Mouse (Mus musculus): ENCODE measurements around the gene Slc22a14.
"Not testable (repeated sequence)": the region's sequence is repeated elsewhere in the genome, so short reads cannot be mapped to it uniquely, and the experiment has no call there.

The Slc22a14 gene

DNA sequence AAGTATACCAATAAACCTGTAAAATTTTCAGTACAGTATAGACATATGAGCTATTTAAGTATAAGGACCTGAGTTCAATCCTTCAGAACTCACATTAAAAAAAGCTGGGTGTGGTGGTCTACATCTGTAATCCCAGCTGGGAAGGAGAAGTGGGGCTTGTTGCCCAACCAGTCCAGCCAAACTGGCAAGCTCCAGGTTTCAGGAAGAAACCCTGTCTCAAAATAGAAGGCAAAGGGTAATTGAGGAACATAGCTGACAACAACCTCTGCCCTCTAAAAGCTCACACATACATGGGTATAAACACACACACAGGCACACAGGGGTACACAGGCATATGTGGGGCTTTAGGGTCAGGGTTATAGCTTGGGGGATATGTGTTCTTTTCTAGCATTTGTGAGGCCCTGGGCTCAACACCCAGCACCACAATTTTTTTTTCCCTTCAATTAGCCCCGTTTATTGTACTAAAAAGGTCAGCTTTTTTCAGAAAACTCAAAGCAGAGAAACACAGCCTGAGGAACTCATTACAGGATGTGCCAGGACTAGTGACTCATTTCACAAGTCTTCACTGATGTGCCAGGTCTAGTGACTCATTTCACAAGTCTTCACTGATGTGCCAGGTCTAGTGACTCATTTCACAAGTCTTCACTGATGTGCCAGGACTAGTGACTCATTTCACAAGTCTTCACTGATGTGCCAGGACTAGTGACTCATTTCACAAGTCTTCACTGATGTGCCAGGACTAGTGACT lies 99.8 kb downstream of the Slc22a14 start:
- DNase-seq (ENCODE audit: low read depth, low spot score), result not testable (repeated sequence)

DNA sequence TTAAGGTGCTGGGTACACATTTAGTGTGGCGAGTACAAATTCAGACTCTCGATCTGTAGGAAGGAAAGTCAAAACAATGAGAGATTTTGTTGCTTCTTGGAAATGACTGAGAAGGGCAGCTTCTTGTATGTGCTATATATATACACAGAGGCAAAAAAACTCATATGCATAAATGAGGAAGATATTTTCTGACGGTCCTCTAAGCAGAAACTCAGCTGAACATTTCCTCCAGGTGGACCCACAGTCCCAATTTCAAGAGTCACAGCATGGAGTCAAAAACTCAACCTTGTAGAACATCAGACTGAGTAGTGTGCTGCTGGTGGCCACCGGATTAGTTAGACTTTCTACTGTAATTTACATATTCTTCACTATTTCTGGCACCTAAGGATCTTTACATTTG lies 102.3 kb downstream of the Slc22a14 start:
- DNase-seq (ENCODE audit: low read depth, low spot score), result no peak

DNA sequence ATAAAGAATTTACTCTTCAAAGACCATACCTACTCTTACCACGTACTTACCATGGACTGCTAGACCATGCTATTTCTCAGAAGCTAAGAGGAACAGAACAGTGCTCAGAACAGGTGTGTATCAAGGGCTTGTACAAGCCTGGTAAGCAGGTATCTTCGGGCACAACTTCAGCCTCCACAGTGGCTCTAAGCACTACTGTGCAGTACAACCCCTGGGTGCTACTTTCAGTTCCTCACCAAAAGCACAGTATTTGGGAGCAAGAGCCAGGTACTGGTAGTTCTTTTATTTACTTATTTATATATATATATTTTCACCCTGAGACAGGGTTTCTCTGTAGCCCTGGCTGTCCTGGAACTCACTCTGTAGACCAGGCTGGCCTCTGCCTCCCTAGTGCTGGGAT lies 104.5 kb downstream of the Slc22a14 start:
- no peak for DNase-seq (ENCODE audit: low read depth, low spot score)

DNA sequence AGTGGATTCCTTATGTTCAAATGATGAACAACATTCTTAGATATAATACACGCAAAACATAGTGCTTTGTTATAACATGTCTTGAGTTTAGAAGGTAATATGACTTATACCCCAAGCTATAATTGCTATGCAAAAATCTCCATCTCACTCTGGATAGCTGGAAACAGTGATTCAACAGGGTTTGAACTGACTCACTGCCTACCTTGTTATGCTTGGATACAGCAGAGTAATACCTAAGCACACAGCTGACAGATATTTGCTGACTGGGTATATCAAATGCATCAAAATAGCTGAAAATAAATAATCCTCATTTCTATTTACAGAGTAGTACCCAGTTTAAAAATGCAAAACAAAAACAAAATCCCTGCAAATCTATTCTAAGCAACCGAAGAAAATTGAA lies 106.6 kb downstream of the Slc22a14 start:
- no peak for DNase-seq (ENCODE audit: low read depth, low spot score)

DNA sequence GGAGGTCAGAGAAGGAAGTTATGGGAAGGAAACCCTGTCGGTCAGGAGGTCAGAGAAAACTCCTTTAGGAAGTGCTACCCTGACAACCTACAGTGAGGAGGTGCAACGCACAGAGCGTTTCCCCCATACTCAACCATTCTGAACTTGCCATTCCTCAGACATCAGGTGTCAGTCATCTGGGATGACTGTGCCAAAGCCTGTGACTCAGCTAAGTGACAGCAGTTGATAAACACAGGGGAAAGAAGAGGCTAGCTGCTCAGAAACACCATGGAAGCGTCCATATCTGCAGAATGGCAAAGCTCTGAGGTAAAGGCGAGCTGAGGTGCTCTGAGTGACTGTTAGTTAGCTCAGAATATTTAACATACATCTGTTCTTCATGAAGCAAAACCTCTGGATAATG lies 107.2 kb downstream of the Slc22a14 start:
- no peak for DNase-seq (ENCODE audit: low read depth, low spot score)

DNA sequence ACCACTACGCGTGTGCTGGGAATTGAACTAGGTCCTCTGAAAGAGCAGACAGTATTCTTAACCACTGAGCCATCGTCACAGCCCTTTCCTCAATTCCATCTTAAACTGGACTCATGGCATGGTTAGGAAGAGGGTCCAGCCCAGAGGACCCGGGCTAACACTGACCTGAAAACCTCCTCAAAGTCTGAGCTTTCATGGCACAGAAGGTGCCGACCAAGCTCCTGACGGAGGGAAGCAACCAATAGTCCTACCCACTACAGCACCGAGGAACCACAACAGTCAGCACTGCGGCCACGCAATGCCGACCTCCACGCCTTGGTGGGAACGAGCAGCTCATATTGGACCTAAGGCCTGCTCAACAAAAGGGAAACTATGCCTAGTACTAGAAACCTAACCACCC lies 109.2 kb downstream of the Slc22a14 start:
- DNase-seq (ENCODE audit: low read depth, low spot score), result no peak

DNA sequence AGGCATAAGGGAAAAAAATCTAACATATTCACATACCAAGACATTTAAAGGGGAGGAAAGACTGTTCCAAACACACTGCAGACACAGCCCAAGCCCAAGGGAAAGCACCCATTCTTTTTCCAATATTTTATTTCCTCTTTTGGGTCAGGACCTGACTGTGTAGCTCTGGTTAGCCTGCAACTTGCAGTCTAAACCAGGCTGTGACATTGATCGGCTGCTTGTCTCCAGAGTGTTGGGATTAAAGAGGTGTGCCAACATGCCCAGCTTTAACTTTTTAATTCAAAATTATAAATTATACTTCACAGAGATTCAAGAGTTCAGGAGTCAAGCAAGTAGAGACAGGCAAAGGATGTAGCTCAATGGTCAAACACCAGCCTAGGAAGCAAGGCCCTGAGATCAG lies 110.3 kb downstream of the Slc22a14 start:
- no peak for DNase-seq (ENCODE audit: low read depth, low spot score)

DNA sequence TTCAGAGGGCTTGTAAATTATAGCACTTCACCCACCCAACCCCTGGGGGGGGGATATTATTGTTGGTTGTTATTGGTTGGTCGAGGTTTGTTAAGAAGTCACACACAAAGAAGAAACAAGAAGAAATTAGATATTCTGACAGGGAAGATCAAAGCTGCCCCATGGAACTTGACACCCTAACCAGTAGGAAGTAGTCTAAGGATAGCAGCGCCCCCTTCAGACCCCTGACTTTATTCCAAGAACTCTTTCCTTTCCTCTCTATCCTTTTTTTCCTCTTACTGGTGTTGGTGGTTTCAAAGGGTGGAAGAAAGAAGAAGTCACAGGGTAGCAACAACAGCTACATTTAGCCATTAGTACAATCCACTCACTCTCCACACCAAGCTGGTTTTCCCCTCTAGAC lies 111.2 kb downstream of the Slc22a14 start:
- DNase-seq (ENCODE audit: low read depth, low spot score), result no peak

DNA sequence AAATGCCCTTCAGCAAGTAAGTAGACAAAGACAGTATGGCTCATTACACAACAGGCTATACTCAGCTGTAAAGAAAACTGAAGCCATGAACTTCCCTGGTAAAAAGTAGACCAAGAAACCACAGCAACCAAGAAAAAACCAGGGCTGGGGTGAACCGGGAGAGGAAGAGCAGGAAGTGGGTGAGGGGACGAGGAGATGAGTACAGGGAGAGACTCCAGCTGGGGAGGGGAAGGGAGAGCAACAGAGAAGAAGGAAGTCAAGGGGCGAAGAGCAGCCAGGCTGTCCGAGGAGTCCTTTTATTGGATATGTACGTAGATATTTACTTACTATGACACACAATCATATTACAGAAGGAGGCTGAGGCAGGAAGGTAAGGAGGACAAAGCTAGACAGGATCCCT lies 117.4 kb downstream of the Slc22a14 start:
- DNase-seq (ENCODE audit: low read depth, low spot score), result no peak

DNA sequence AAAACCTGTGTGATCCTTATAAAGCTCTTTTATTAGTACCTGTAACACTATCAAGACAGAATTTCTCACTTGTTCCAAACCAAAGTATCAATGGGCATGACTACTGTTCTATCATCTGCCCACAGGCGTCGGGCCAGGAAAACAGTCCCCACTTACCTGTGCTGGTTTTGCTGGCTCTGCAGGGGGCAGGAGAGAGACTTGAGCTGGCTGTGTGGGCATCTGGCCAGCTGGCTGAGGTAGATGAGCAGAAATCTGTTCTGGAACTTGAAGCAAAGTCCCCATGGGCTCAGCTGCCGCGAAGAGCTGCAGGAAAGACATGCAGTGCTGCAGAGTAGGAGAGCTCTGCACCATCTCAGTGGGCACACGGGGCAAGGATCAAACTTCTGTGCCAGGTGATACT lies 118.5 kb downstream of the Slc22a14 start:
- DNase-seq (ENCODE audit: low read depth, low spot score), result no peak

DNA sequence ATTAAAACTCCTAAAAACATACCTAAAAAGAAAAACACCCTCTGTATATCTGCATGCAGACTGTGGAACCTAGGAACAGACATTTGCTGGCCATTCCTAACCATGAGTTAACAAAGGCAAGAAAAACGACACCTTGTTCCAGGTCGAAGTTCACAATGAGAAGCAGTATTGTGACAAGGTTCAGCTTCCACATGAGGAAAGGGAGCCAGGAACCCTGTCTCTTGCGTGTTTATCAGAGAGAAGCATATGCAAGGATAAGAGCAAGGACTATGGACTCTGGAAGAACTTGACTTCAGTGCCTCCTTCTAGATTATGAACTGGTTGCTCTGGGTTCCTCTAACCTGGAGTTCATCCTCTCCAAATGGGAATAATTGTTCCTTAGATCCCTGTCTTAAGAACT lies 121.4 kb downstream of the Slc22a14 start:
- DNase-seq (ENCODE audit: low read depth, low spot score), result no peak

DNA sequence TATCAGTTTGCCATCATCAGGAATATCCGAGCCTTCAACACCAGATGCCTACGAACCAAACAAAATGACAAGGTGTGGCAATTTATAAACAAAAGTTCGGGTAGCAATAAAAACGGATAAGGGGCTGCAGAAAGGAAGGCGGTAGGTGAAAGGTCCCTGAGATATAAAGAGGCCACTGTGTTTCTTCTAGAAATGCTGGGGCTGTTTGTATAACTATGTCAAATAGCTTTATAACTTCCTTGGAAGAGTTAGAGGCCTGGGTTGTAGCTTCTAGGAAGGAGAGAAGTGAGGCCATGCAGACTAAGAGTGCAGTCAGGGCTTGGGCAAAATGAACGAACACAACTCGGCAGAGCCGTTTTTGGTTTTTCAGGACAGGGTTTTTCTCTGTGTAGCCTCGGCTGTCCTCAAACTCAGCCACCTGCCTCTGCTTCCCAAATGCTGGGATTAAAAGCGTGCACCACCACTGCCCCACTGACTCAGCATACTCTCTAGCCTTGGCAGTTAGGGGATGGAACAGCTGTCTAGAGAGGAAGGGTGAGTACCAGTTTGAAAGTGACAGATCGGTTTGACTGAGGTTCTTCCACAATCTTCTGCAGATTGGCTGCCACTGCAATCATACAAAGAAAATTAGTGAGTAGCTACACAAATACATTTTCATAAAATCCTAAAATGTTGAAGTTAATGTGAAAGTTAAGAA lies 124.0 kb downstream of the Slc22a14 start:
- no peak for DNase-seq (ENCODE audit: low read depth, low spot score)

DNA sequence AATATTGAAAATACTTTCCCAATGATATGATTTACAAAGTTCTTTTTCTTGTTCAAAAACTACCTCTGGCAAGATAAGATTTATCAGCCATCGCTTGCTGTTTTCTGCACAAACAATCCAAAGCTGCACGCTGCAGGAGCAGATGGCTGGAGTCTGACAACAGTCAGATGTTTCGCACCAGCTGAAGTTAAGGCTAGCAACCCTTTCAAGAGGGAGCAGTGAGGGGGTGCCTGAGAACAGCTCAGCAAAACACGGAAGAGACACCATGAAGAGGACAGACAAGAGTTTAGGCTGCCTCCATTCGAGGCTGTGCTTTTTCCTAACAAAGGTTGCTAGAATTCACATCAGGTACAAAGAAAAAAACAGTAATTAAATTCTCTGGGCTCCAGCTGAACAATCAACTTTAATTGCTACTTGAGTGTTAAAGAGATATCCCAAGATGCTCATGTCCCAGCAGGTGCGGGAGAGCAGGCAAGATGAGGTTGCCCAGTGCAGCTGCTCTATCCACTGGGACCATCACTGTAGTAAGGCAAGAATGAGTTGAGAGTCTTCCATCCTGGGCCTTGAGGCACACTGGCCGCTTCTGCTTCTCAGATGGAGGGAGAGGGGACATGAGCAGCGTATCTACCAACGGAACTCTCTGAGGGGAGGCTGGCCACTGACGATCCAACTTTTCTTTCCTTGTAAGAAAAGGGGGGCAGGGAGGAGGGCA lies 124.9 kb downstream of the Slc22a14 start:
- no peak for DNase-seq (ENCODE audit: low read depth, low spot score)

DNA sequence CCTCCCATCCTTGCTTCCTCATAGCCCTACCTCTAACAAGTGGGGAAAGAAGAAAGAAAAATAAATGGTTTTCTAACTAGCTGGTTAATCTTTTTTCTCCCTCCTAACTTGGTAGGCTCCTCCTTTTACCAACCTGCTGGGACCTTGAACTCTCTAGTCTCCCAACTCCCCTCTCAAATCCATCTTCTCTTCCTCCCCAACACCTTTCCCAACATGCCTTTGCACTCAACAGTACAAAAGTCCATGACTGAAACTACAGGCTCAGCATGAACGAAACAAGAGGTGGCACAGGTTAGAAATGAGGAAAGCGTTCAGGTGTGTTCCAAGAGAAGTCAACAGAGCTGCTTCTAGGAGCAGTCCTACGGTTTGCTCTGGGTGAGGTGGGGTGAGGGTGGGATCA lies 126.1 kb downstream of the Slc22a14 start:
- no peak for DNase-seq (ENCODE audit: low read depth, low spot score)

DNA sequence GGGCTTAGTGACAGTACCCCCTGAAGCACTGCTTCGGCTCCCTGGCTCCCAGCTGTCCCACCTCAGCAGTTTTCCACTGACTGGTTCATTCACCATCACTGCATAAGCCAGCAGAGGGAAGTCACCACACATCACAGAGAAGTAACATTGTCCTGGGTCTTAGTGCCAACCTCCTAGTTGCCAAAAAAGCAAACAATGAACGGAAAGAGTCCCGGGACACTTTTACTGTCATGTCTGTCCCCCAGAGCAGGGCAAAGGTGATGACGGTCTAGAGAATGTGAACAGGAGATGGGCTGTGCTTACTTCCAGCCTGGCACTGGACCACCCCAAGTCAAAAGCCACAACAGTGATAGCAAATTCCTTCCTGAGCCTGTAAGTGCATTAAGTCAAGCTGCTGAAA lies 126.6 kb downstream of the Slc22a14 start:
- no peak for DNase-seq (ENCODE audit: low read depth, low spot score)

DNA sequence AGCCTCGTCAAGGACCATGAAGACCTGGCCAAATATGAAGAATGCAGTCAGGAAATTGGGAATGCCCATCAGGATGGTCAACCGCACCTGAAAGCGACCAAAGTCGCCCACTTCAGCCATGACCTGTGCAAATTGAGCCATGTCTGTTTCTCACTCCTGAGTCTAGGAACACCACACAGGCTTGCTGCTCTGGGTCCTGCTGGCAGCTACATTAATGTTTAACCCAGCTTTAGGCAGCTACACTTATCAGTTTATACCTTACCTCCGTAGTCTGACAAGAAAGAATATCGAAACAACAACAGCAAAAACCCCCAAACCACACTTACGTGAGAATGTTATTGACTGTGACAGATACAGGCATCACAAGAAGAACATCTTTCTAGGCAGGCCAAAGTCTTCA lies 133.8 kb downstream of the Slc22a14 start:
- no peak for DNase-seq (ENCODE audit: low read depth, low spot score)

DNA sequence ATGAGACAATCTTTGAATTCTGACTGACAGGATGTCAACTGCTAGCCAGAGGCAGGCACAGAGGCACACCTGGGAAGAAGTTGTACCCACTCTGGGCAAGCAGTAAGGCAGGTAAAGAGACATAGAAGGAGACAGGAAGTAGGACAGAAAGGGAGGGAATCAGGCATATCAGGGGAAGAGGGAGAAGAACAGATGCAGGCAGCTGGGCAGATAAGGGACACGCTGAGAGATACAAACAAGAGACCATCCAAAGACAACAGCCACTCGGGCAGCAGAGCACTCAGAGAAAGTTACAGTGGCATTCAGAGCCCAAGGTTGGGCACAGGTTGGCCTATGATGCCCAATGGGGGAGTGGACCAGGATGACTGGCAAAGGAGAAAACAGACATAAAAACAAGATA lies 134.5 kb downstream of the Slc22a14 start:
- DNase-seq (ENCODE audit: low read depth, low spot score), result no peak

DNA sequence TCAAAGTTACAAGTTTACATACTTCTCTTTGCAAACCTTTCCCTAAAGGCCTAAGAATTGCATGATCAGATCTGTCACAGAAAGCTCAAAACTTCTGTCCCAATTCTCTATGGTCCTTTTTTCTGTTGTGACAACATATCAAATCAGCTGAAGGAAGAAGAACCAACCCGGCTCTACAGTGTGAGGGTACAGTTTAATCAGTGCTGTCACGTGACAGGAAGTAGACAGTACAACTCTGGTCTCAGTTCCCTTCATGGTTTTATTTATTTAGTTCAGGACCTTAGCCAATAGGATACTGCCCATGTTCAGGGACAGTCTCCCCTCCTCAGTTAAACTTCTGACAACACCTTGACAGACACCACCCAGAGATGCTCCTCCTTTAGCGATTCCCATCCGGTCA lies 145.1 kb downstream of the Slc22a14 start:
- no peak for DNase-seq (ENCODE audit: low read depth, low spot score)

DNA sequence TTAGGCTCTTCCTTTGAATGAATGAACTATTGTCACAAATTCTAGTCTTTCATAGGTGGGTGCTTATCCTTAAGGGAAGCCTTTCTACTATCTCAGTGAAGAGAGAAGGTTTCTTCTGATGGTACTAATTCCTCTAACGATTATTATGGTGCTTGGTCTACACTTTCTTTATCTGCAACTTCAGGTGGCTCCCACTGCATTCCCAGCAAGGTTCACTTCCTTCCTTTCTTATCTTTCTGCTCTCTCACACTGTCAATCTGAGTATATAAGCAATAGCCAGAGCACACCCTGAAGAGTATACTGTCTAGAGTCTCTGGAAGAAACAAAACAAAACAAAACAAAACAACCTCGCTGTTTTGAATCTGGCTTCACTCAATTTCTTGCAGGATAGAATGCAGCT lies 145.7 kb downstream of the Slc22a14 start:
- DNase-seq (ENCODE audit: low read depth, low spot score), result no peak

DNA sequence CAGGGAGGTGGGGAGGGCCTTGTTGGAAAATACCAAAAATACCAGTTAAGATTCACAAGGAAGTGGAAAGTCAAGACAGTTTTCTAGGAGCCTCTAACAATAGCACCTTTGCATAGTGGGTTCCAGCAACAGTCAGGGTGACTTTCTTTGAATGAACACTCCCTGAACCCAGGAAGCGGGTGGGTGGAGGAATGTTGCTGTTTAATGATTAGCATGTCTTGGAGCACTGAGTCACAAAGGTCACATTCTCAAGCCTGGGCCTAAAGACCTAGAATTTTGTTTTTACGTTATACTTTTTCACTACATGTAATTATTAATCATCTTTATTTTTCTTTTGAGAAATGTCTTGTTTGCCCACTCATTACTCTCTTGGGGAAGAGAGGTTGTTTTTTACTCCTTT lies 150.0 kb downstream of the Slc22a14 start:
- not testable (repeated sequence) for DNase-seq (ENCODE audit: low read depth, low spot score)

DNA sequence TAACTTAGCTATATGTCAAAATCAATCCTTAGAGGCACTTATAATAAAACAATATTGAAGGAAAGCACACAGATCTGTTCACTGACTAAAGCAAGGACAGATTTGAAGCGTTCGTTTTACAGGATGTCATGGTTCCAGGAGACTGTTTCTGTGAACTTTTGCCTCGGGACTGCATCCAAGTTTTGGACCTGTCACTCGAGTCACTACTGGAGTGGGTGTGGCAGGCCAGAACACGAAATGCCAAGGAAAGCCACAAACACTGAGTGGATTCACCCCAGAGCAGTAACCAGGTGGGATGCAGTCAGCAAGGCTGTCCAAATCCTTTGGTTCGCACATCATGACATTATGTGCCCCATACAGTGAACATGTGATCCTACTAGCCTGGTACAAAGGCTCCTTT lies 150.8 kb downstream of the Slc22a14 start:
- DNase-seq (ENCODE audit: low read depth, low spot score), result no peak

DNA sequence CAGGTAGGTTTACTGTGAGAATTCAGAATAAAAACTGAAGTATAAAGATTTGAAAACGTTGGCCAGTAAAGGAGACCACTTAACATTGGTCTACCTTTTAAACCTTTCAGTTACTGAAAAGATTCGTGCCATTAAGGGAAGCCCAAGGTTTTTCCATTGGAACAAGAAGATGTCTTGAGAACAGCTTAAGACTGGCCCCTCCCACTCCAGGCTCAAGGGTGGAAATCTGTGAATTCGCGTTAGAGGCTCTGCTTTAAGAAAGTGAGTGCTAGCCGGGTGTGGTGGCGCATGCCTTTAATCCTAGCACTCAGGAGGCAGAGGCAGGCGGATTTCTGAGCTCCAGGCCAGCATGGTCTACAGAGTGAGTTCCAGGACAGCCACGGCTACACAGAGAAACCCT lies 152.4 kb downstream of the Slc22a14 start:
- no peak for DNase-seq (ENCODE audit: low read depth, low spot score)

DNA sequence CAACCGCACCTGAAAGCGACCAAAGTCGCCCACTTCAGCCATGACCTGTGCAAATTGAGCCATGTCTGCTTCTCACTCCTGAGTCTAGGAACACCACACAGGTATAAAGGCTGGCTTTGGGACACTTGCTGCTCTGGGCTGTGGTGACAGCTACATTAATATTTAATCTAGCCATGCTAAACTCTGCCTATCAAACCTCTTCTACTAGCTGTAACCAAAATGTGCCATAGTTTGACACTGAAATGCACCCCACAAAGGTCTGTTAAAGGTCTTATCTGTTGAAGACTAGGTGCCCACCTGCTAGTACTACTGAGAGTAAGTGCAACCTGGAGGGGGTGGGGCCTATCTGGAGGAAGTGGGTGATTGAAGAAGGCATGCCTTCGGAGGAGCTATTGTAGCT lies 156.4 kb downstream of the Slc22a14 start, which contains the start of gene Slc22a13:
Gene Slc22a13, minus strand, starts transcription at position 101 of the 400 bp plus-strand sequence.
- DNase-seq (ENCODE audit: low read depth, low spot score), result no peak
